Mouse (Mus musculus): Measurements from ENCODE around the gene Adarb2. TPM values are rescaled to one million over a fixed set of nuclear protein-coding genes. Genes with fewer than 3 reads are reported as not detected.

Adarb2 gene
- polyA plus RNA-seq, 1 experiment: not detected

- no peak overlapping the region for H3K27ac ChIP-seq (ENCODE audit: insufficient read depth, low read length)
- TF ChIP-seq POLR2A (IDR thresholded peaks at IDR 0.05; ENCODE audit: low read depth, low read length): no peak
- H3K4me3 ChIP-seq (ENCODE audit: insufficient read depth, low read length): no peak overlapping the region
- no peaks in the 10 kb centered on the region for H3K4me1 ChIP-seq (ENCODE audit: control insufficient read depth, insufficient read depth, low read length)
These were observed 69.7 kb downstream of the Adarb2 start for GRCm38 (mm10) chr13:8272158-8272945.

DNA sequence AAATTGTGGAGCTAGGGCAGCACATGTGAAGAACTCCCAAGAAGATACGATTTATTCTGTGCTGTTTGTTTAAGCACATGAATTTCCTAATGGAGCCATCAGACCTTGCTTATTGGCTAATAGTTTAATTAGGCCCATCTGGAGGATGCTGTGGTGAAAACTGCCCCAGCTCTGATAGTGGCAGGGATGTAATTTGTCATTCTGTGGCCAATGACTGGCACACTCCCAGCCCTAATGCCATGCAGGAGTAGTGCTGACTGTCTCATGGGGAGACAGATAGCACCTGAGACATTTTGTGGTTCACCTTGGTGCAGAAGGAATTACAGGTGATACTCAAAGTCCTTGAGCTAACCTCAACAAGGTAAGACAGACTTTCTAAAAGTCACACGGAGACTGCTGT, 80.5 kb downstream of the Adarb2 start:
- TF ChIP-seq POLR2A (IDR thresholded peaks at IDR 0.05; ENCODE audit: low read depth, low read length) (no peak), CTCF (IDR thresholded peaks at IDR 0.05; ENCODE audit: borderline replicate concordance, insufficient read depth, low read length) (no peak)
- H3K4me3 ChIP-seq (ENCODE audit: insufficient read depth, low read length): no peak overlapping the region
- no peak overlapping the region for H3K27ac ChIP-seq (ENCODE audit: insufficient read depth, low read length)

GRCm38 (mm10) chr13:8316347-8317141, 113.9 kb downstream of the Adarb2 start:
- TF ChIP-seq CTCF (IDR thresholded peaks at IDR 0.05; ENCODE audit: borderline replicate concordance, insufficient read depth, low read length) (no peak), POLR2A (IDR thresholded peaks at IDR 0.05; ENCODE audit: low read depth, low read length) (no peak)
- H3K27ac ChIP-seq (ENCODE audit: insufficient read depth, low read length): no peak overlapping the region
- no peak overlapping the region for H3K4me3 ChIP-seq (ENCODE audit: insufficient read depth, low read length)
- no peaks in the 10 kb centered on the region for H3K4me1 ChIP-seq (ENCODE audit: control insufficient read depth, insufficient read depth, low read length)

More for the DNA sequence above, 80.5 kb downstream of the Adarb2 start:
- H3K4me1 ChIP-seq (ENCODE audit: control insufficient read depth, insufficient read depth, low read length): no peaks in the 10 kb centered on the region

DNA sequence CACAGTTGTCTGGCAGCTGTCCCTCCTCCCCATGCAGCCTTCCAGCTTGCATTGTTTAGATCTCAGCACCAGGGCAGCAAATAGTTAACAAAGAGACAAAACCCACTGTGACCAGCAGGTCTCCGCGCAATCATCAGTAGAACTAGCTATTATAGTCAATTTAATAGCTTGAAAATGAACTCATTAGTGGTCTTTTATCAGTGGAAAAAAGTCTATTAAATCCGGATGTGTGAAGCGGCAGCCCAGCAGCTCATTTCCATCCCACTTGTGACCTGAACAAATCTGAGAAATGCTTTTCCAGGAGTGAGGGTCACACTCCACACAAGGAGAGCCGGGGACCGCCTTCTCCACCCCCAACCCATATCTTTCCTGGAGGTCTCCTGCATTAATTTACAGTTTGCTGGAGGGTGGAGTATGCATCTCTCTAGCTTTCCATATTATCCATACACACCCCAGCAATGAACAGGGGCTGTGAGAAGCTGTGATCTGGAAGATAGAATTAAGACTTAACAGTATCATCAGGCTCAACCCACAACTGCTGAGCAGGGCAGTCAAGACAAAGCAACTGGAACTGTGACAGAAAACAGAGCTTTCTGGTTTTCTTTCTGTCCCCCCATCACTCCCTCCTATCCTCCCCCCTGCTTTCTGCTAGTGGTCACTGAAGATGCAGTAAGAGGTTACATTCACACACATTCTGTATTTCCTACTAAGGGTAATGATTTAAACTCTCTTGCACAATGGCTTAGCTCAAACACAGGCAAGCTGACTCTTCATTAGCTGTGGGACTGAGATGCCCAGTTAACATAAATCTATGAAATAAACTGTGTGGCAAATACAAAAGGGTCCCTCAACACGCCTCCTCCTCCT, 131.2 kb downstream of the Adarb2 start:
- no peaks in the 10 kb centered on the region for H3K4me1 ChIP-seq (ENCODE audit: control insufficient read depth, insufficient read depth, low read length)
- no peak overlapping the region for H3K4me3 ChIP-seq (ENCODE audit: insufficient read depth, low read length)
- TF ChIP-seq POLR2A (IDR thresholded peaks at IDR 0.05; ENCODE audit: low read depth, low read length): no peak
- no peak for TF ChIP-seq CTCF (IDR thresholded peaks at IDR 0.05; ENCODE audit: borderline replicate concordance, insufficient read depth, low read length)
- no peak overlapping the region for H3K27ac ChIP-seq (ENCODE audit: insufficient read depth, low read length)

DNA sequence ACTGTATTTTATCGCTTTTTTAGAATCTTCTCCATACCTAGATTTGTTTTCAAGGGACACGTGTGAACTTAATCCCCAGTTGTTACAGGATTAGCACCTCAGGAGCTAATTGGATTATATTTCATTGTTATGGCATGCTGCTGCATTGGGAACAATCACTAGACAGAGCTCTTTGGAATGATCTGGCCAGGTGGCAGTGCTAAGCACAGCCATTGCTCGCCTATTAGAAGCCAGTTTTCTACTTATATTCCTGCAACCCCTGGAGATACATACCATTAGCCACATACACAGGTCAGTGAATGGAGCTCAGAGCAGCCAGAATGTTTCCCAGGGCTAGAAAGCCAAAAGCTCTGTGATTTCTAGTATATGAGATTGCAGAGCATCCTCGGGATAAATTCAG, 131.9 kb downstream of the Adarb2 start:
- Histone ChIP-seq H3K27ac (ENCODE audit: insufficient read depth, low read length) (no peak overlapping the region), H3K4me3 (ENCODE audit: insufficient read depth, low read length) (no peak overlapping the region), H3K4me1 (ENCODE audit: control insufficient read depth, insufficient read depth, low read length) (no peaks in the 10 kb centered on the region)
- TF ChIP-seq CTCF (IDR thresholded peaks at IDR 0.05; ENCODE audit: borderline replicate concordance, insufficient read depth, low read length) (no peak), POLR2A (IDR thresholded peaks at IDR 0.05; ENCODE audit: low read depth, low read length) (no peak)

DNA sequence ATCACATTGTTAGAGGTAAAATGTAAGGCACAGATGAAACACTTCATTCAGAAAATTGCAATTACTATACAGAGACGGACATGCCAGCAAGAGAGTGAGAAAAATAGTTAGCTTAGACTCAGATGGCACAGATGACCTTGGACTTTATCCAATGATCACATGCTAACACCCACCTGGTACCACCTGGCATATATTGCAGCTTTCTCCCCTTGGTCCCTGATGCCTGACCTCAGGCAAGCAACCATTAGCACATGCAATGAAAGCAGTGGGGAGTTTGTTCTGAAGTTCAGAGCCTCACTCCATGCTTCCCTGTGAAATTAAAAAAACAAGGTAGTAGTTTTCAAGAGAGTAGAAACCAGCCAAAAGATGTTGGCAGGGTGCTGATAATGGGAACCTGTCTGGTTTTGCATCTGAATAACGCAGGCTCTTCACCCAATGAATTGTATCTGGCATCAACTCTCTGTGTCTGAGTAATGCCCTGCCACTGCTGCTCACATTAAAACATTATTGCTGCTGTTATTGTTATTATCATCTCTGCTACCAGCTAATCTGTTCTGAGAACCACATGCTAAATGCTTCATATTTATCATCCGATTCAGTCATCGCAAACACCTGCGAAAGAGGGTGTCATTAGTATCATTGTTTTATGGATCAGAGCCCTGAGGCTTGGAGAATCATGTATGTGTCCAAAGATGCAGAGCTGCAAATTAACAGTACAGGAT, 138.6 kb downstream of the Adarb2 start:
- H3K27ac ChIP-seq (ENCODE audit: insufficient read depth, low read length): no peak overlapping the region
- H3K4me1 ChIP-seq (ENCODE audit: control insufficient read depth, insufficient read depth, low read length): no peaks in the 10 kb centered on the region
- H3K4me3 ChIP-seq (ENCODE audit: insufficient read depth, low read length): no peak overlapping the region
- TF ChIP-seq CTCF (IDR thresholded peaks at IDR 0.05; ENCODE audit: borderline replicate concordance, insufficient read depth, low read length): no peak
- no peak for TF ChIP-seq POLR2A (IDR thresholded peaks at IDR 0.05; ENCODE audit: low read depth, low read length)

DNA sequence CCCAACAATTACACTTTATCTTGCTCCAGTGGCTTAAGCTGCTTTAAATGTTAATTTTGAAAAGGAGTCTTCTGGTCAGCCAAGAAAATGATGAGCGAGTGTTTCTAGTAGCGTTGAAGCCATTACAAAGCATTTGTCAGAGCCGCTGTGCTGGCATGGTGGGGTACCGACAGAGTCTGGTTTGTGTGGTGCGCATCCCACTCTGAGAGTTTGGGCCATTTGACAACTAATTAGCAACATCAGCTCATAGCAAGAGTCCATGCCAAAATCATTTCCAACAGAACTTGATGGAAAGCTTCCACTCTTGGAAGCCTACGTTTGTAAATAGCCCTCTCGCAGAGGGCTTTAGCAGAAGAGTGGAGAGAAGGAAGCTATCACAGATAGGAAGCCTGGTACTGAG, 144.5 kb downstream of the Adarb2 start:
- Histone ChIP-seq H3K27ac (ENCODE audit: insufficient read depth, low read length) (no peak overlapping the region), H3K4me1 (ENCODE audit: control insufficient read depth, insufficient read depth, low read length) (no peaks in the 10 kb centered on the region), H3K4me3 (ENCODE audit: insufficient read depth, low read length) (no peak overlapping the region)
- TF ChIP-seq CTCF (IDR thresholded peaks at IDR 0.05; ENCODE audit: borderline replicate concordance, insufficient read depth, low read length): no peak
- TF ChIP-seq POLR2A (IDR thresholded peaks at IDR 0.05; ENCODE audit: low read depth, low read length): no peak

GRCm38 (mm10) chr13:8352341-8352740, 149.7 kb downstream of the Adarb2 start:
- TF ChIP-seq POLR2A (IDR thresholded peaks at IDR 0.05; ENCODE audit: low read depth, low read length) (no peak), CTCF (IDR thresholded peaks at IDR 0.05; ENCODE audit: borderline replicate concordance, insufficient read depth, low read length) (no peak)
- no peak overlapping the region for H3K4me3 ChIP-seq (ENCODE audit: insufficient read depth, low read length)

DNA sequence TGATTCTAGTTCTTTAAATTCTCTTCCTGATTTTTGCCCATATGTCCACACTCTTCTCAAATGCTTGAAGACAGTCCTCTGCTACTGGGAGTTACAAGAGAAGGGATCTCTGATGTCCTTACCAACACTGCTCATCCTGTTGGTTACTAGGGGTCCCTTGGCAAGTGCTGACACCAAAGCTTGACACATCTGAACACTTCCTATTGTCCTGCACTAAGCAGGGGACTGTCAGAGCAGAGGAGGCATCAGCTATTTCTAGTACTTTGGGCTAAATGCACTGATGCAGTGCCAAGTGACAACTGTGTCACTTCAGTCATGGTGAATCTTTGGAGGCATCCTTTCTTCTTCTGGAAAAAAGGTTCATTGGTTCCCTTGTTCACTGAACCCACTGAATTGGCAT, 150.3 kb downstream of the Adarb2 start:
- H3K27ac ChIP-seq (ENCODE audit: insufficient read depth, low read length): no peak overlapping the region
- no peaks in the 10 kb centered on the region for H3K4me1 ChIP-seq (ENCODE audit: control insufficient read depth, insufficient read depth, low read length)
- TF ChIP-seq POLR2A (IDR thresholded peaks at IDR 0.05; ENCODE audit: low read depth, low read length) (no peak), CTCF (IDR thresholded peaks at IDR 0.05; ENCODE audit: borderline replicate concordance, insufficient read depth, low read length) (no peak)
- H3K4me3 ChIP-seq (ENCODE audit: insufficient read depth, low read length): no peak overlapping the region

More at GRCm38 (mm10) chr13:8352341-8352740, 149.7 kb downstream of the Adarb2 start:
- no peaks in the 10 kb centered on the region for H3K4me1 ChIP-seq (ENCODE audit: control insufficient read depth, insufficient read depth, low read length)
- no peak overlapping the region for H3K27ac ChIP-seq (ENCODE audit: insufficient read depth, low read length)

Measured in embryonic fibroblast, embryonic 13.5 days (primary cell).